Mouse (Mus musculus) MEL (cell line): Measurements from ENCODE around the gene Zfp771. TPM values are rescaled to one million over a fixed set of nuclear protein-coding genes. Genes with fewer than 3 reads are reported as not detected.

Experiments
- DNase-seq: peaks from one replicate; pipeline ENCODE4 v3.0.0; 2011; ENCODE audit warnings: low read depth, low spot score
- H3K27ac ChIP-seq: 2 replicates; pipeline ENCODE4 v1.5.1; 2012; ENCODE audit warnings: low read depth, mild to moderate bottlenecking, control low read depth, low read length, moderate library complexity; ENCODE audit not compliant: control insufficient read depth
- H3K27me3 ChIP-seq, 2 experiments: fragments of 150-350 bp in 1 of 2; sonication (generic) in 1 of 2; 2 replicates each; pipeline ENCODE4 v1.6.1; 2012; ENCODE audit warnings: low read length in 2 of 2, mild to moderate bottlenecking in 2 of 2, improper control_type of control experiment in 1 of 2, moderate library complexity in 1 of 2; ENCODE audit not compliant: insufficient read depth in 2 of 2, control insufficient read depth in 1 of 2
- H3K36me3 ChIP-seq, 2 experiments: 2 replicates each; pipeline ENCODE4 v1.6.1; 2012 to 2014; ENCODE audit warnings: low read length in 2 of 2, improper control_type of control experiment in 1 of 2, inconsistent platforms in 1 of 2, mild to moderate bottlenecking in 1 of 2; ENCODE audit not compliant: insufficient read depth in 2 of 2, control insufficient read depth in 1 of 2
- H3K4me1 ChIP-seq, 2 experiments: fragments of 150-350 bp in 1 of 2; sonication (generic) in 1 of 2; 2 replicates each; pipeline ENCODE4 v1.6.1; 2012; ENCODE audit warnings: low read length in 2 of 2, improper control_type of control experiment in 1 of 2, mild to moderate bottlenecking in 1 of 2; ENCODE audit not compliant: insufficient read depth in 2 of 2, control insufficient read depth in 1 of 2
- H3K4me3 ChIP-seq, 2 experiments: fragments of 150-350 bp in 1 of 2; sonication (generic) in 1 of 2; 2 replicates each; pipeline ENCODE4 v1.5.1; 2012; ENCODE audit warnings: low read depth in 2 of 2, low read length in 2 of 2, mild to moderate bottlenecking in 2 of 2, moderate library complexity in 2 of 2, control low read depth in 1 of 2, improper control_type of control experiment in 1 of 2; ENCODE audit not compliant: control insufficient read depth in 1 of 2, insufficient read depth in 1 of 2
- H3K79me2 ChIP-seq: 2 replicates; pipeline ENCODE4 v1.6.1; 2012; ENCODE audit warnings: mild to moderate bottlenecking, low read length, moderate library complexity; ENCODE audit not compliant: control insufficient read depth, poor library complexity, insufficient read depth
- H3K9ac ChIP-seq: 2 replicates; pipeline ENCODE4 v1.6.1; 2012; ENCODE audit warnings: low read depth, mild to moderate bottlenecking, control low read depth, low read length, moderate library complexity; ENCODE audit not compliant: control insufficient read depth, poor library complexity, severe bottlenecking
- H3K9me3 ChIP-seq: fragments of 150-350 bp; sonication (generic); replicated peaks from 2 replicates; pipeline ENCODE4 v1.6.1; 2012; ENCODE audit warnings: mild to moderate bottlenecking, low read length, improper control_type of control experiment, moderate library complexity; ENCODE audit not compliant: insufficient read depth
- GABPA ChIP-seq: IDR thresholded peaks from 2 replicates; pipeline ENCODE4 v1.6.1; 2012; ENCODE audit warnings: low read depth, mild to moderate bottlenecking, inconsistent platforms, low read length, improper control_type of control experiment, moderate library complexity
- HCFC1 ChIP-seq: IDR thresholded peaks from 2 replicates; pipeline ENCODE4 v1.6.1; 2012; ENCODE audit warnings: low read depth, mild to moderate bottlenecking, inconsistent platforms, low read length, improper control_type of control experiment, moderate library complexity
- MAZ ChIP-seq: IDR thresholded peaks from 2 replicates; pipeline ENCODE4 v1.6.1; 2012; ENCODE audit warnings: low read depth, mild to moderate bottlenecking, inconsistent platforms, low read length, improper control_type of control experiment
- MEF2A ChIP-seq: IDR thresholded peaks from 2 replicates; pipeline ENCODE4 v1.6.1; 2014; ENCODE audit warnings: low read depth, mild to moderate bottlenecking, inconsistent platforms, low read length, improper control_type of control experiment; ENCODE audit not compliant: poor library complexity, insufficient replicate concordance, severe bottlenecking; ENCODE audit errors: extremely low read depth
- MXI1 ChIP-seq: IDR thresholded peaks from 2 replicates; pipeline ENCODE4 v1.6.1; 2011; ENCODE audit warnings: mild to moderate bottlenecking, low read depth, low read length, improper control_type of control experiment
- MYB ChIP-seq: IDR thresholded peaks from 2 replicates; pipeline ENCODE4 v1.6.1; 2011; ENCODE audit warnings: mild to moderate bottlenecking, low read depth, low read length, improper control_type of control experiment
- MYC ChIP-seq: IDR thresholded peaks from 2 replicates; pipeline ENCODE4 v1.6.1; 2011; ENCODE audit warnings: low read depth, mild to moderate bottlenecking, low read length, improper control_type of control experiment, moderate library complexity
- NELFE ChIP-seq: IDR thresholded peaks from 2 replicates; pipeline ENCODE4 v1.6.1; 2011; ENCODE audit warnings: low read depth, low read length, improper control_type of control experiment
- TAL1 ChIP-seq: IDR thresholded peaks from 2 replicates; pipeline ENCODE4 v1.6.1; 2012; ENCODE audit warnings: mild to moderate bottlenecking, inconsistent platforms, low read length, moderate library complexity, mixed read lengths
- UBTF ChIP-seq: IDR thresholded peaks from 2 replicates; pipeline ENCODE4 v1.6.1; 2012; ENCODE audit warnings: low read depth, mild to moderate bottlenecking, inconsistent platforms, low read length, improper control_type of control experiment, moderate library complexity, borderline replicate concordance; ENCODE audit not compliant: insufficient read depth
- ZC3H11A ChIP-seq: IDR thresholded peaks from 2 replicates; pipeline ENCODE4 v1.6.1; 2012; ENCODE audit warnings: low read depth, mild to moderate bottlenecking, inconsistent platforms, low read length, improper control_type of control experiment
- ZMIZ1 ChIP-seq: IDR thresholded peaks from 2 replicates; pipeline ENCODE4 v1.6.1; 2012; ENCODE audit warnings: low read depth, mild to moderate bottlenecking, inconsistent platforms, low read length, improper control_type of control experiment, moderate library complexity
- ZNF384 ChIP-seq: IDR thresholded peaks from 2 replicates; pipeline ENCODE4 v1.6.1; 2012; ENCODE audit warnings: low read depth, mild to moderate bottlenecking, inconsistent platforms, low read length, improper control_type of control experiment
- polyA plus RNA-seq, 2 experiments: library from polyadenylated mRNA; stranded (reverse) in 1 of 2; unstranded in 1 of 2; fragments of >175 nt in 1 of 2; fragments of >200 nt in 1 of 2; gene quantifications; 2 replicates each; pipeline versions ENCODE4 v1.2.1 to v1.2.4; 2012; ENCODE audit warnings: low replicate concordance in 2 of 2, low read depth in 1 of 2; ENCODE audit not compliant: insufficient read length in 2 of 2, insufficient read depth in 1 of 2, missing spikeins in 1 of 2
- total RNA-seq: library from RNA; depleted of rRNA; stranded (reverse); fragments of 300-350 nt; gene quantifications from 2 replicates; pipeline ENCODE4 v1.2.3, GENCODE M21; 2012

The Zfp771 gene
- total and polyA plus RNA-seq, 3 experiments, result 33.4 to 58.3 TPM; not detected in 1

DNA sequence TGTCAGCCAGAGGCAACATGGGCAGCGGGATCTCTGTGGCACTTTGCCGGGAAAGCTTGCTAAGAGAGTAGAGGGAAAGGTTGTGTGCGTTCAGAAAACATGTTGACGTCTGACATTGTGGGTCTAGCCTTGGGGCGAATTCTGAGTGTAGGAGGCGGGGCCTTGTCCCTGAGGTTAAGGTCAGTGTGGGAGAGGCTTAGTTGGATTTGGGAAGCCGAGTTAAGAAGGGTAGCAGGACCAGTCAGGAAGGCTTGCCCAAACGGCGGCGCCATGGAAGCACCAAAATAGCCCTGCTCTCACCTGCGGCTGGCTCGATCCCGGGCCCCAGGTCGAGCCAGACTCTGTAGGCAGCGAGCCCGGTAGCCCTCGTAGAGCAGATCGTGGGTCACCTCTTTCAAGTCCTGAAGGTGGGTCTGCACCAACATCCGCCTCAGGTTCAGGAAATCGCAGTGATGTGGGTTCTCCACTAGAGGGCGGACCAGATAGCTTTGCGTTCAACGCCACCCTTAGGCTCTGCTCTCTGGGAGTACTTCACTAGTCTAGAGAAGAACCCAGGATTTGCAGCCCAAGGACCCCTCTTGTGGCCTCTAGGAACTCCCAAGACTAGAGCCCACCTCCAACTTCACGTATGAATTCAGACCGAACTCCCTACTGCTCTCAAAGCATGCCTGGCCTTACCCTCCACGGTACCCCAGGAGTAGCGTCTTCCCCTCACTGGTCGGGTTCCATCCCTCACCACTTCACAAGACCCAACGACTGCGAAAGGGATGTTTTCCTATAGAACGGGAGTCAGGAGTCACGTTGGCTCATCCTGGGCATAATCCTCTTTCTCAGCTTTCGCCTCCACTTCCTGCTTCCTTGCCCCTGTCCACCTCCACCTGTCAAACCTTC is 28.8 kb upstream of the Zfp771 start (continued):
- TF ChIP-seq TAL1 (no peak), GABPA (no peak), HCFC1 (no peak), MYC (no peak), MEF2A (no peak)
- TF ChIP-seq, all 39 proteins: peak for 4

DNA sequence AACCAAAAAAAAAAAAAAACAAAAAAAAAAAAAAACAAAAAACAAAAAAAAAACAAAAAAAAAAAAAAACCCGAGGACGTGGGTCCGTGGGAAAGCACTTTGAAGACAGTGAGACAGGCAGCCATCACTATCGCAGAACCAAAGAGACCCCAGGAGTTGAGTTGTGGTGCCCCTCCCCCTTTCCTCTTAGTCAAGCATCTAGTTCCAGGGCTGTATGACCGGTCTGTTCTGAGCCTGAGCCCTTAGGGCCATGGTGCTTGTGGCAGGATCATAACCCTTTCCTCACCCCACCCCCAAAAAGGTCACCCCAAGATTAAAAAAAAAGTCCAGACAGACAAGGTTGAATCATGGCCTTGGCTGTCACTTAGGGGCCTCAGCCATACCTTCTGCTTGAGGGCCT is 27.8 kb upstream of the Zfp771 start:
- no peak for DNase-seq
- peaks cover 0 to 22% of the 10 kb centered on the region in 2 experiments; a peak in 2 of 4 replicates for H3K36me3 ChIP-seq
- no peak overlapping the region for H3K9ac ChIP-seq
- H3K9me3 ChIP-seq, result no peaks in the 10 kb centered on the region
- no peak overlapping the region for H3K27ac ChIP-seq
- H3K27me3 ChIP-seq, result no peaks in the 10 kb centered on the region
- peaks cover 3% of the 10 kb centered on the region for H3K79me2 ChIP-seq
- H3K4me3 ChIP-seq, result no peak overlapping the region
- peaks cover 23 to 41% of the 10 kb centered on the region in 2 experiments for H3K4me1 ChIP-seq
- TF ChIP-seq ZNF384, result 0 out of 2 replicates have a peak, but pooled peaks have one; percentile 35
- no peak for TF ChIP-seq UBTF
- TF ChIP-seq ZC3H11A, result no peak

DNA sequence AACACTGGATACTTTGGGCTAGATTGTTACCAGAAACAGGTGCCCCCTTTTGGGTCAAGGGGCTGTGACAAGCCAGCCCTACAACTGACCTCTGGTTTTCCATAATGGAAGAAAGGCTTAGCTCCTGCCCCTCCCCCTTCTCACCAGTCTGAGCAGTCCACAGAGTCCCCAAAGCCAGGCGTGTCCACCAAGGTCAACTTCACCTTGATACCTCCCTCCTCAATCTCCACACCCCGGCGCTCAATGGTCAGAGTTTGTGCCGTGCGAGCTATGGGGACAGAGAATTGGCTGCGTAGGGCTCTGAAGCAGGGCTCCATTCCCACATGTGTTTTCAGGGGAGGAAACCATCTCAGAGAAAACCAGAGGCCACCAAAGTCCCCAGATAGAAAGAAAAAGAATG is 26.6 kb upstream of the Zfp771 start:
- TF ChIP-seq MEF2A (no peak), MAZ (no peak), MYB (no peak), ZMIZ1 (no peak), NELFE (no peak), MXI1 (0 out of 2 replicates have a peak, but pooled peaks have one; percentile 37), TAL1 (no peak), MYC (no peak)
- DNase-seq, result no peak
- H3K36me3 ChIP-seq, result peaks cover 0 to 22% of the 10 kb centered on the region in 2 experiments; a peak in 2 of 4 replicates
- H3K9me3 ChIP-seq, result no peaks in the 10 kb centered on the region
- peaks cover 3% of the 10 kb centered on the region for H3K79me2 ChIP-seq
- peak overlapping the region; percentile 67 for H3K9ac ChIP-seq
- peak overlapping the region; percentile 32 to 34 for H3K4me3 ChIP-seq
- H3K27me3 ChIP-seq, result no peaks in the 10 kb centered on the region
- peaks cover 23 to 41% of the 10 kb centered on the region in 2 experiments for H3K4me1 ChIP-seq
- peak overlapping the region; percentile 91 for H3K27ac ChIP-seq
